Mouse (Mus musculus): Measurements from ENCODE around the gene Mturn.

DNA sequence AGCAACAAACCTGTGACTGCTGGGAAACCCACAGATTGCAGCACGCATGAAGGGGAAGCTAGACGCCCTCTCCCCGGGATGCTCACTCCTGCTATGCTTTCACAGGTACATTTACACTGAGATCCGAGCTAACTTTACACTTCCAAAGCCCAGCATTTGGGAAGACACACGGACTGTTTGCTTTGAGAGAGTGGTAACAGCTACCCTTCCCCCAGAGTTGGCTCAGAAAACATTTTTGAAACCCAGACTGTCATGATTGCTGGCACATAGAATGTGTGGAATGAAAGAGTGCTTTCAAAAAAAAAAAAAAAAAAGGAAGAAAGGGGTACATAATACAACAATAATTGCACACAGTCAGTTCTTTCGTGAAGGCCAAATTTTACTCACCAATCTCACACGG, 51.3 kb downstream of the Mturn start:
- TF ChIP-seq CTCF (IDR thresholded peaks at IDR 0.05; ENCODE audit: borderline replicate concordance, control insufficient read depth, extremely low read depth, insufficient read depth, low read length, poor library complexity) (no peak), POLR2A (IDR thresholded peaks at IDR 0.05; ENCODE audit: control insufficient read depth, extremely low read depth, insufficient read depth, low read length, poor library complexity) (no peak)
